Mouse (Mus musculus): ENCODE measurements at regions not wholly inside any gene's neighbourhood (a gene's known extent, or its start where the extent isn't known, plus 50 kb on each side); places are given as distances from the start of the nearest gene placed in this dataset.

GRCm38 (mm10) chr11:45752791-45753190, 99.1 kb upstream of the Clint1 start:
- H3K27me3 ChIP-seq (ENCODE audit: control insufficient read depth, insufficient read depth, low read length), result no peaks in the 10 kb centered on the region
- TF ChIP-seq POLR2A (IDR thresholded peaks at IDR 0.05; ENCODE audit: control insufficient read depth, low read depth, low read length), result no peak
- no peak for TF ChIP-seq CTCF (IDR thresholded peaks at IDR 0.05; ENCODE audit: control insufficient read depth, insufficient read depth, insufficient replicate concordance, low read depth, low read length)
- H3K27ac ChIP-seq (ENCODE audit: control insufficient read depth, insufficient read depth, low read depth, low read length), result no peak overlapping the region
- no peaks in the 10 kb centered on the region for H3K4me1 ChIP-seq (ENCODE audit: control insufficient read depth, insufficient read depth, low read length)
- no peaks in the 10 kb centered on the region for H3K36me3 ChIP-seq (ENCODE audit: control insufficient read depth, insufficient read depth, low read length)
- no peak overlapping the region for H3K4me3 ChIP-seq (ENCODE audit: control insufficient read depth, low read depth, low read length)

- no peak overlapping the region for H3K27ac ChIP-seq (ENCODE audit: control insufficient read depth, insufficient read depth, low read depth, low read length)
- no peak overlapping the region for H3K4me3 ChIP-seq (ENCODE audit: control insufficient read depth, low read depth, low read length)
- no peaks in the 10 kb centered on the region for H3K4me1 ChIP-seq (ENCODE audit: control insufficient read depth, insufficient read depth, low read length)
- no peaks in the 10 kb centered on the region for H3K27me3 ChIP-seq (ENCODE audit: control insufficient read depth, insufficient read depth, low read length)
- H3K36me3 ChIP-seq (ENCODE audit: control insufficient read depth, insufficient read depth, low read length), result no peaks in the 10 kb centered on the region
- TF ChIP-seq CTCF (IDR thresholded peaks at IDR 0.05; ENCODE audit: control insufficient read depth, insufficient read depth, insufficient replicate concordance, low read depth, low read length), result no peak
- TF ChIP-seq POLR2A (IDR thresholded peaks at IDR 0.05; ENCODE audit: control insufficient read depth, low read depth, low read length), result no peak
Measured at GRCm38 (mm10) chr11:45767081-45767480, 84.8 kb upstream of the Clint1 start.

- H3K36me3 ChIP-seq (ENCODE audit: control insufficient read depth, insufficient read depth, low read length), result no peaks in the 10 kb centered on the region
- no peaks in the 10 kb centered on the region; the same call in 1 of the 2 replicates for H3K4me1 ChIP-seq (ENCODE audit: control insufficient read depth, insufficient read depth, low read length)
- no peak overlapping the region for H3K27ac ChIP-seq (ENCODE audit: control insufficient read depth, insufficient read depth, low read depth, low read length)
- no peaks in the 10 kb centered on the region for H3K27me3 ChIP-seq (ENCODE audit: control insufficient read depth, insufficient read depth, low read length)
- no peak for TF ChIP-seq POLR2A (IDR thresholded peaks at IDR 0.05; ENCODE audit: control insufficient read depth, low read depth, low read length)
- no peak for TF ChIP-seq CTCF (IDR thresholded peaks at IDR 0.05; ENCODE audit: control insufficient read depth, insufficient read depth, insufficient replicate concordance, low read depth, low read length)
- H3K4me3 ChIP-seq (ENCODE audit: control insufficient read depth, low read depth, low read length), result no peak overlapping the region
Measured at GRCm38 (mm10) chr11:45782435-45782834, 69.4 kb upstream of the Clint1 start.

- Histone ChIP-seq H3K4me1 (ENCODE audit: control insufficient read depth, insufficient read depth, low read length) (no peaks in the 10 kb centered on the region; the same call in 1 of the 2 replicates), H3K36me3 (ENCODE audit: control insufficient read depth, insufficient read depth, low read length) (no peaks in the 10 kb centered on the region), H3K27me3 (ENCODE audit: control insufficient read depth, insufficient read depth, low read length) (no peaks in the 10 kb centered on the region), H3K4me3 (ENCODE audit: control insufficient read depth, low read depth, low read length) (no peak overlapping the region), H3K27ac (ENCODE audit: control insufficient read depth, insufficient read depth, low read depth, low read length) (no peak overlapping the region)
- TF ChIP-seq POLR2A (IDR thresholded peaks at IDR 0.05; ENCODE audit: control insufficient read depth, low read depth, low read length) (no peak), CTCF (IDR thresholded peaks at IDR 0.05; ENCODE audit: control insufficient read depth, insufficient read depth, insufficient replicate concordance, low read depth, low read length) (no peak)
Measured at GRCm38 (mm10) chr11:45785806-45786205, 66.0 kb upstream of the Clint1 start.

GRCm38 (mm10) chr11:45787408-45787807, 64.4 kb upstream of the Clint1 start:
- no peak for TF ChIP-seq POLR2A (IDR thresholded peaks at IDR 0.05; ENCODE audit: control insufficient read depth, low read depth, low read length)
- no peak for TF ChIP-seq CTCF (IDR thresholded peaks at IDR 0.05; ENCODE audit: control insufficient read depth, insufficient read depth, insufficient replicate concordance, low read depth, low read length)

GRCm38 (mm10) chr11:45789886-45790285, 62.0 kb upstream of the Clint1 start:
- Histone ChIP-seq H3K4me3 (ENCODE audit: control insufficient read depth, low read depth, low read length) (no peak overlapping the region), H3K36me3 (ENCODE audit: control insufficient read depth, insufficient read depth, low read length) (no peaks in the 10 kb centered on the region), H3K4me1 (ENCODE audit: control insufficient read depth, insufficient read depth, low read length) (no peaks in the 10 kb centered on the region; the same call in 1 of the 2 replicates), H3K27me3 (ENCODE audit: control insufficient read depth, insufficient read depth, low read length) (no peaks in the 10 kb centered on the region), H3K27ac (ENCODE audit: control insufficient read depth, insufficient read depth, low read depth, low read length) (no peak overlapping the region)
- TF ChIP-seq POLR2A (IDR thresholded peaks at IDR 0.05; ENCODE audit: control insufficient read depth, low read depth, low read length), result no peak
- TF ChIP-seq CTCF (IDR thresholded peaks at IDR 0.05; ENCODE audit: control insufficient read depth, insufficient read depth, insufficient replicate concordance, low read depth, low read length), result no peak

More at GRCm38 (mm10) chr11:45787408-45787807, 64.4 kb upstream of the Clint1 start:
- H3K27ac ChIP-seq (ENCODE audit: control insufficient read depth, insufficient read depth, low read depth, low read length), result no peak overlapping the region
- no peaks in the 10 kb centered on the region; the same call in 1 of the 2 replicates for H3K4me1 ChIP-seq (ENCODE audit: control insufficient read depth, insufficient read depth, low read length)
- no peak overlapping the region for H3K4me3 ChIP-seq (ENCODE audit: control insufficient read depth, low read depth, low read length)
- no peaks in the 10 kb centered on the region for H3K36me3 ChIP-seq (ENCODE audit: control insufficient read depth, insufficient read depth, low read length)
- no peaks in the 10 kb centered on the region for H3K27me3 ChIP-seq (ENCODE audit: control insufficient read depth, insufficient read depth, low read length)

GRCm38 (mm10) chr11:45790504-45790903, 61.3 kb upstream of the Clint1 start:
- H3K27ac ChIP-seq (ENCODE audit: control insufficient read depth, insufficient read depth, low read depth, low read length), result no peak overlapping the region
- no peak overlapping the region for H3K4me3 ChIP-seq (ENCODE audit: control insufficient read depth, low read depth, low read length)
- TF ChIP-seq CTCF (IDR thresholded peaks at IDR 0.05; ENCODE audit: control insufficient read depth, insufficient read depth, insufficient replicate concordance, low read depth, low read length) (no peak), POLR2A (IDR thresholded peaks at IDR 0.05; ENCODE audit: control insufficient read depth, low read depth, low read length) (no peak)
- no peaks in the 10 kb centered on the region for H3K27me3 ChIP-seq (ENCODE audit: control insufficient read depth, insufficient read depth, low read length)
- no peaks in the 10 kb centered on the region for H3K36me3 ChIP-seq (ENCODE audit: control insufficient read depth, insufficient read depth, low read length)
- H3K4me1 ChIP-seq (ENCODE audit: control insufficient read depth, insufficient read depth, low read length), result peaks cover 2% of the 10 kb centered on the region

GRCm38 (mm10) chr11:45791696-45792095, 60.2 kb upstream of the Clint1 start:
- H3K27me3 ChIP-seq (ENCODE audit: control insufficient read depth, insufficient read depth, low read length), result no peaks in the 10 kb centered on the region
- H3K27ac ChIP-seq (ENCODE audit: control insufficient read depth, insufficient read depth, low read depth, low read length), result no peak overlapping the region
- H3K4me3 ChIP-seq (ENCODE audit: control insufficient read depth, low read depth, low read length), result no peak overlapping the region
- TF ChIP-seq CTCF (IDR thresholded peaks at IDR 0.05; ENCODE audit: control insufficient read depth, insufficient read depth, insufficient replicate concordance, low read depth, low read length), result no peak
- no peak for TF ChIP-seq POLR2A (IDR thresholded peaks at IDR 0.05; ENCODE audit: control insufficient read depth, low read depth, low read length)
- H3K36me3 ChIP-seq (ENCODE audit: control insufficient read depth, insufficient read depth, low read length), result no peaks in the 10 kb centered on the region
- peaks cover 4% of the 10 kb centered on the region for H3K4me1 ChIP-seq (ENCODE audit: control insufficient read depth, insufficient read depth, low read length)
